Mouse (Mus musculus): ENCODE data around the gene Psen2.
A peak's percentile ranks its signal among the peaks of the same experiment; 100 is the strongest.

Psen2 gene

DNA sequence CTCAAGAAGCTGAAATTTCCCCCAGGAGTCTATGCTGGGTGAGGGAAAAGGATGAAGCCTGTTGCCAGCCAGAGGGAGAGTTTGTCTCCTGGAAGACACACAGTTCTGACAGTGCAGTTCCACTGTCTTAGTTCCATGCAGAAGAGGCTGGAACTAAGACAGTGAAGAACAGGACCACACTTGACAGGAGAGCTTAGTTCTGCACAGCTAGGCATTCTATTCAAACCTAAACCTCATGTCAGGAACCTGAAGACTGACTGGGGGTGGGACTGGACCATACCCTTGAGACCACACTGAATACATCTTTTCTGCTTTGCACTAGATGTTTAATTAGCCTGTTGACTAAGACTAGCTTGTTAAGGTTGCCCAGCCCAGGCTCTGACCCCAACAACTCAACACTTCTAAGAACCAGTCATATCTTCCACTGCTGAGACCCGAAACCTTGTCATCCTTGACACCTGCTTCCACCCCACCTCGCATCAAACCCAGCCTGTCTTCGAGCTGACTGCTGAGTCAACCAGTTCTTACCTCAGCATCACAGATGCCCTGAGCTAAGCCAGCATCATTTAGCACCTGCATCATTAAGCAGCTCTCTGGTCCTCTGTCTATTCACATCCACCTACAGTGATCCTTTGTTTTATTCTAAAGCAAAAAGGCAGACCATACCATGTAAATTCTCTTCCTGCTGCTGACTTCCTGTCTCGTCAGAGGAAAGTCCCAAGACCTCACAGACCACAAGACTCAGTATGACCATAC lies 64.1 kb downstream of the Psen2 start, which contains the start of gene Coq8a:
TSS of gene Coq8a (minus strand) at position 644 of the 756 bp plus-strand sequence.
- DNase-seq (ENCODE audit: extremely low spot score) = no peak

DNA sequence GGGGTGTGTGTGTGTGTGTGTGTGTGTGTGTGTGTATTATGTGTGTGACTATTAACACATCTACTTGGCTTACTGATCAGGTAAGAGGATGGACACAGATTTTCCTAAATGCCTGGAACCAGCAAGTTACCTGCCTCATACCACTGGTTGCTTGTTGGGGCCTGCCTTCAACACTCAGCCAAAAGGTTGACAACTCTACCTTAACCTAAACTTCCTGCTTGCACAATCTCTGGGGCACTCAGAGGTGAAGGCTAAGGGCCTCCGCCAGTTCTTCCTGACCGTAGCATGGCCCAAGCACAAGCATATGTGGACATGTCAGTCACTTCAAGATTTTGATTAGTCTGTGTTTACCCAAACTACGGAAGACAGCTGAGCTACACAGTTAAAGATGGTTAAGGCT lies 65.3 kb downstream of the Psen2 start:
- DNase-seq (ENCODE audit: extremely low spot score) = no peak

DNA sequence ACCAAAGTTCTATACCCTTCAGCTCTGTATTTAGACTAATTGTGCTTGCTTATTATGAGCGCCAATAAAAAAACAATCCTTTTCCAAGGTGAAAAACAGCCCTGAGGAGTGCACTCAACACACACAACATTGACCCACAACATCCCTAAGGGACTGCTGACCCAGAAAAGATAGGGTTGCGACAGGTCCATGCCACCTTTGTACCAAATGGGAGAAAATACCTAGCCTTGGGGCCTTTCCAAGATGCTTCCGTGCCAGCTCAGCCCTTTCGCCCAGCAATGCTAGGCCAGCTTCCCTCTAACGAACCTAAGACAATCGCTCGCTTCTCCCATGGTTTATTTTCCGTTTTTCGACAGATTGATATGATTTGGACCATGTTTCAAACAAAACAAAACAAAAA lies 66.7 kb downstream of the Psen2 start:
- DNase-seq (ENCODE audit: extremely low spot score) = no peak

DNA sequence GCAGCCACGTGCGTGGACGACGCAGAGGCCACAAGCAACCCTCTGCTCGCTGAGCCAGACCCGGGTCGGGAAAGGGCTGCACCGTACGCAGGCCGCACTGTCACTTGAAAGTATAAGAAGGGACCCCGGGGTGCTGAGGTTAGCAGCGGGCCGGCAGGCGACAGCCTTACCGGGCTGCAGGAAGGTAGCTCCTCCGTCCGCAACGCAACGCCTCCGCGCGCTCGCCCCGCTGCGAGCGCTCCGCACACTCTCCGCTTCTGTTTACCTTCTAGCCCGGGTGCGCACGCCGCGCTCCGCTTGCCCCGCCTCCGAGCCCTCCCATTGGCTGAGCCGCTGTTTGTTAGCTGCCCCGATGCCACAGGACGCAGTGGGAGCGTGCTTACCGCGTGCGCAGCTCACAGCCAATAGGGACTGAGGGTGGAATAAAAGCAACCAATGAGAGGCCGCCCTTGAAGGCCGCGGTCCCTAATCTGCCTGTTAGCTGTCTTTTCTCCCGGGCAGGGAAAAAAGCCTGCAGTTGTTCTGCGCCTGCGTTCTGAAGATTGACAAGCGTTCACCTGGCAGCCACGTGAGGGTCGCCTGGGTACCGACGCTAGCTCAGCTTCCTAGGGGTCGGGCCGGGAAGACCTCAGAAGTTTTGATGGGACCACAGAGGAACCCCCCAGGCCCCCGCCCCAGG lies 67.4 kb downstream of the Psen2 start:
- peak; percentile 93 for DNase-seq (ENCODE audit: extremely low spot score)

DNA sequence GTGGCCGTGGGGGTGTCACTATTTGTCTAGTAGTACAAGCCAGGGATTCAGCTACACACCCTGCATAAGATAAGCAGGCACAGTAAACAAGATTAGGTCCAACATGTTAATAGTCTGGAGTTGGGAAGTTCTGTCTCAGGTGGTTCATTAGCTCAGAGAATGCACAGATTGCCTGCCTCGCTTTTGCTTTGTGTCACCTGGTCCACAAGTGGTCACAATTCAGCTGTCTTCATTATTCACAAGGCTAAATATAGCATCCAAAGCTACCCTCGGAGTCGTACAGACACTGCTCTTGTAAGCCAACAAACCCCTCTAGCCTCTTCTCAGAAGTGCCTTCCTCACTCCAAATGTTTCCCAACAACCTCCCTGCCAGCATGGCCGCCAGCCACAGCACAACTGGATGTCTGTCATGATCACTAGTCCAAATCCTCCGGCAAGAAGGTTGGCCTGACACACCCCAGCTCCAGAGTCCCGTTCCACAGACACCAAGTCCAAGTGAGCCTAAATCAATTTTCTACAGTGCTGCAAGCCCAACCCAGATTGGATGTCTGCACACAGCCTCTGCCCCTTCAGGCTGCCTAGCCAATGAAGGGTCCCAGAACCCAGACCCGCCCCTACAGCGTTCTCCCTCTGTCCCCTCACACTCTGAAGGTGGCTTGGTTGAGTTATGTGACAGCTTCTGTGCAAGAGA lies 68.3 kb downstream of the Psen2 start:
- peak; percentile 29 for DNase-seq (ENCODE audit: extremely low spot score)

DNA sequence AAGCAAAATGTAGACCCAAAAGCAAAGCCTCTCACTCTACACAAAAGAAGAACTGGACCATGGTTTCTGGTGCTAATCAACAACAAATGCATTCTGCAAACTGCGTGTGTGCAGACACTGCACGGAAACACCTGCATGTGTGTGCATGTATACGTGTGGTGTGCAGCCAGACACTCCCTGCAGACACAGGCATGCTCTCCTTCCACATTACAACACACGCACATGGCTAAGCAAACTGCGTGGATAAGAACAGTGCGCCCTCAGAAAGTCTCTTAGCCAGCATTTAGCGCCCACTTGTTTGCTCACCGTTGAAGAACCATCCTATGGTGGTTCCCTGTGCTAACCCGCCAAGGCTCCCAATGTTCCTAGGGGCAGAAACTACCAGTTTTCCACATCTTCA lies 69.2 kb downstream of the Psen2 start:
- DNase-seq (ENCODE audit: extremely low spot score) = no peak

DNA sequence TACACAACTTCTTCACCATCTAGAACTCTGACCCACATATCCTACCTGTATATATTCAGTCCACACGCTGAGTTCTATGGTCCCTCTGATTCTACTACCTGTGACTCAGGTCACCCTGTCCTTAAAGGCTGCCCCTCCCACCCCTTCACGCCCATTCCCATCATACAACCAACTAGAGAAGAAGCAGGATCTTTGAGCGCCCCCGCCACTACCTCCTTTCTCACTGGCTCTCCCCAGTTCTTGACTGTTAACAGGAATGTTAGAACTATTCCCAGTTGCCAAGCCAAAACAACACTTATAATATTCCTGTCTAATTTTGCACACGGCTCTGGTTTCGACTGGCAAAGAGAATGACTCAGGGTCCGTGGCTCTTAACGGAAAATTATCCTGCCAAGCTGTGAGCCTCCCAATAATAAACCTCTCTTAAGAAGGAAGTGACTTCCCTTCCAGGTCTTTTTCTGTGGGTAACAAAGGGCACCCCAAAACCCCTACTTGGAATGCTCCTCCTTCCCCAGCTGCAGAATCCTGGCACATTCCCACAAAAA lies 69.8 kb downstream of the Psen2 start:
- no peak for DNase-seq (ENCODE audit: extremely low spot score)

DNA sequence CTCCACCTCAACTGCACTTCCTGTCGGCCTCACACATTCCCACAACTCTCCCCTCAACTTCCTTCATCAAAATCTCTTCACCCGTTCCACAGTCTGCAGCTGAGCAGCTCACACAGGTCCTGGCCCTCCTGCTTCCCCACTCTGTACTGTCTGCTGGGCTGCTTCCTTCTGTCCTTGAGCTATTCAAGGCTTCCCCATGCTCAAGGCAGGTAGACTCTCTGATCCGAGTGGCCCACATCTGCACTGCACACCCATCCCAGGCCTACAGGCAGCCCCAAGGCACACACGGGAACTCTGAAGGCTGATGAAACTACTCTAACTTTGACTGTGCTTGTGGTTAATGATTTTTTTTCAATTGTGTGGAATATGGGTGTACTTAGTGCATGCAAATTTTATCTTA lies 70.4 kb downstream of the Psen2 start:
- DNase-seq (ENCODE audit: extremely low spot score) = no peak

DNA sequence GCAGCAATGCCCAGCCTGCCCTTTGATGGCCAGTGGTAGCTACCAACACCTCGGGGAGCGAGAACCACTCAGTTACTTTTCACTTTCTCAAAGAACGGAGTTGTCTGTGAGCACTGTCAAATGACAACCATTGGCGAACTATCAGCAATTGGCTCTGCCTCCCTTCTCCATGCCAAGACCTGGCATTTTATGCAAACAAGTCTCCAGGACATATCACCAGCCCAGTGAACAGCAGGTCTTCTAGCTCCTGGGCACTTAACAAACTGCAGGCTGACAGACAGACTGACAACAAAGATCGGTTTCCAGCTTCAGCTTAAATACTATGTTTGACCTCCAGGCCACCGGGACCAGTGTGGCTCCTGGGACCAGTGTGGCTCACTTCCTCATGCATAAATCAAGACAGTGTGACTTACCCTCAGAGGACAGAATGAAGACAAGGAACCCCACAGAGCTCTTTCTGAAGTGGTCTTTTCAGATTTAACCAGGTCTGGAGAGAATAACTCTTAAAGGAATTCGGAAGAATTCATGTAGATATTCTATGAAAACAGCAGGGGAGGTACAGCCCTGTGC lies 71.5 kb downstream of the Psen2 start:
- no peak for DNase-seq (ENCODE audit: extremely low spot score)

DNA sequence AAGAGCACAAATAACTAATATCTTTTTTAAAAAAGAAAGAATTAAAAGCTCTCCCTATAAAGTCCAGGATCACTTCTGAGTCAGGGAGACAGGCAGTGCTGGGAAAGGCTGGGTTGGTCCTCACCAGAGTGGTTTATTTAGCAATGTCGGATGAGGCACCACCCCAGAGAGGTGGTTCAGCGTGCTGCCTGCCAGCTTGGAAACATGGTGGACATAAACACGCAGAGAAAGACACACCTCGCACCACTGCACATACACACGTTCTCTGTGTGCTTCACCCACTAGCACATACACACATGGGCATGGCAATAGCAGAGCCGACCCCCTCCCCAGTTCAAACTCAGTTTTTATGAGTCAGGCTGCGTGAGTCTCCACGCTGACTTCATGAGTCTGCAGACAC lies 72.1 kb downstream of the Psen2 start:
- DNase-seq (ENCODE audit: extremely low spot score) = no peak

DNA sequence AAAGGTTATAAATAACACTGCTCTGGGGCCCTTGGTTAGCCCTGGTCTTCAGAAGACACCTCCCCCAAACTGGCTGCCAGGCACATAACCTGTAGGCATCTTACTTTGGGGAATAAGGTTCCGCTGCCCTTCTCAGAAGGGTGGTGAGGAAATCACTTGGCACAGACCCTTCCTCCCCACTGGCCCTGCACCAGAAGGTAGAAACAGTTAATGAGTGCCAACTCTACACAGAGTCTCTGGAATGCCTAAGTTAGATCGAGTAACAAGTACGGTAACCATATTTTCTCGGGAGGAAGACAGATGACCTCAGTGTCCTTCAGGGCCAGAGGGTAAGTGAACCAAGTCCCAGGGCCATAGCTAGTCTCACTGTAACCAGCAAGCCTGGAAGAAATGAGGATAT lies 74.3 kb downstream of the Psen2 start:
- no peak for DNase-seq (ENCODE audit: extremely low spot score)

DNA sequence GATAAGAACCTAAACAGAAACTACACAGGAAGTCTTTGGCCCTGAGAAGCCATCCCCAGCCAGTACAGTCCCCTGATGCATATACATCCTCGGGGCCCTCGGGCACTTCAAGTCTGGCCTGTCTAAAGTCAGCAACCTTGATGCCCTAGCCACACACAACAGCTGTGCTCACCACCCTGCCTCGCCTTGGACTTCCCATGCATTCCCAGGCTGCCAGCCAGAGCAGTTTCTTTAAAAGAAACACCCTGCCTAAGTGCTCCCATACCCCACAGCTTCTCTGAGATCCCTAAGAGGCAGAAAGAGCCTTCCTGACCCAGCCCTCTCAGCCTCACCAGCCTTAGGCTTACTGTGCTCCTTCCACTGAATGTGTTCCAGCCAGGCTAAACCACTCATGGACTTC lies 76.9 kb downstream of the Psen2 start:
- no peak for DNase-seq (ENCODE audit: extremely low spot score)

DNA sequence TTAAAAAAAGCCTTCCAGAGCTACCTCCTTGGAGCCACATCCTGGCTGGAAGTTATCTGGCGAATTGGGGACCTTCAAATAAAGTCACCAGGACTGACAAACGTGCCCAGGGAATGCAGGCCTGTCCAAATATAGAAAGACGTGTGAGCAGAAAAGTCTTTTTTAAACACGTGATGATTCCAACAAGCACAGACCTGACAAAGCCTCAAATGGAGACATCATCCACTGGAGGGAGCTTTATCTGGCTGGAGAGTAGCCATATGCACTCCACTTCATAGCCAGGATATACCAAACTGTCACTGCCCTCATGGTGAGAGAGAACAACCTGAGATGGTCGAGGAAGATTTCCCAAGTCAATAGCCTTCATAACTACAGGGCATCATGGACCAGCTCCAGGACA lies 77.4 kb downstream of the Psen2 start:
- no peak for DNase-seq (ENCODE audit: extremely low spot score)

DNA sequence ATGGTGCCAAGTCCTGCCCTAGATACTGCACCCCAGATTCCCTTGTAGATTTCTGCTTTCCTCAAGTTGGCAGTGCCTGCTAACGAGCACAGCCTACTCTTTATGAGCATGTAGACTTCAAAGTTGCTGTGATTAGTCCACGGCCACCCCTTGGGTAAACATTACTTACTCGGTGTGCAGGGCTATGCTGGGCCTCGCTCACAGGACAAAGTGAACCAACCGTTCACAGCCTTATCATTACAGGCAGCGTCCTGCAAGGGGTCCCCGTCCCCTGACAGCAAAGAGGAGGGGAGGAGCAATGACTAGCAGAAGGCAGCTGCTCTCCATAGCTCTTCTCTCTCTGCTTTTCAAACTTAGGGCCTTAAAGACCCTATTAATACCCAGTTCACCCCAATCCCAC lies 78.5 kb downstream of the Psen2 start:
- no peak for DNase-seq (ENCODE audit: extremely low spot score)

DNA sequence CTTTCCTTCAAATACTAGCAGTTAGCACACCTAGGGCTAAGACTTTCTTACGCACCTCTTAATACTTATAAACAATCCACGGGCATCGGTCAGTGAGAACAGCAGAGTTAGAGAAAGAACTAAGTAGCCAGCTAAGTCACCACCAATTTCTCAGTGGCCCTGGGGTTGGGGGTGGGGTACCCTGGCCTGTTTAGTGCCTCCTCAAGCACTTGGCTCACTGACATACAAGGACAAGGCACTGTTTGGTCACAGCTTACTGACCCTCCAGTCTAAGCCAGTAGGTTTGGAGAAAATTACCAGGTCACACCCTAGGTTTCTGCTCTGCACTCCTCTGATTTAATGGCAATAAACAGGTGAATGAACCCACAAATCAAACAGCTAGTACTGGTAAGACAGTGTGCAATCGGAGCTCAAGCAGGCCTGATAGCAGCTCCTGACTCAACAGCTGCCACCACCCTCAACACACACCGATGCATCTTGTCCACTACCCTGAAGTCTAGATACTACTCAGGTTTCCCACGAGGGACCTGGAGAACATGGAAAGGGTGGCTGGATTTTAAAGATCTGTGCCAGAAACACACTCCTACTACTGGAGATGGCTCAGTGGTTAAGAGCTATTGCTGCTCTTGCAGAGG lies 79.6 kb downstream of the Psen2 start:
- no peak for DNase-seq (ENCODE audit: extremely low spot score)

DNA sequence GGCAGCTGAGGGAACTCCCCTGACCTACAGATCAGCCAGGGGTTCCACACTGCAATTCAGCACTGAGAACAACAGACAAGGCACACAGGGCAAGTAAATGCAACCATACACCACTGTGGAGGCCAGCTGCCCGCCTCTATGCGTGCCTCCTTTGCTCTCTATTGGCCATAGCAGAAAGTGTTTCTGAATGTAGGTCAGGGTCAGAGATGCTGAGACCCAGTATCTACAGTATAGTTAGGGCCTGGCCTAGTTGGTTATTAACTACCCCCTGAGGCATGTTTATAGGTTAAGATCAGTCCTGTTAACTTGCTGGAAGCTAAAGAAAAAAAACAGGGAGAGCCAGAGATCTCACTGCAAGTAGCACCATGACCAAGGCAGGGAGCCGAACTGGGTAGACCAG lies 80.5 kb downstream of the Psen2 start:
- DNase-seq (ENCODE audit: extremely low spot score) = no peak

DNA sequence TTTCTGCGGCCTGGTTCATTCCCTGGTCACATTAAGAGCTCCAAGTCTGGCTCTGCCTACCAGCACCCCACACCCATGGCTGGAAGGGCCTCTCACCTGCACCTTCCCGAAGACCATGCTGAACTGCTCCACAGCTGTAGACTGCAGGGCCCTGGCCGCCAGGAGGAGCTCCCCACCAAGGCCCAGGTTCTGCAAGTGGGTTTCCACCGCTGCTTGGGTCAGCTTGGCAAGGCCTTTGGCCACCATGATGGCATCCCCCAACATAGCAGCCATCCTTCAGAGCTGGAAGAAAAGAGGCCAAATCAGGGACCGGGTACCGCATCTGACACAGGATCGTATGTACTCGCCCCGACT lies 81.3 kb downstream of the Psen2 start:
- no peak for DNase-seq (ENCODE audit: extremely low spot score)

DNA sequence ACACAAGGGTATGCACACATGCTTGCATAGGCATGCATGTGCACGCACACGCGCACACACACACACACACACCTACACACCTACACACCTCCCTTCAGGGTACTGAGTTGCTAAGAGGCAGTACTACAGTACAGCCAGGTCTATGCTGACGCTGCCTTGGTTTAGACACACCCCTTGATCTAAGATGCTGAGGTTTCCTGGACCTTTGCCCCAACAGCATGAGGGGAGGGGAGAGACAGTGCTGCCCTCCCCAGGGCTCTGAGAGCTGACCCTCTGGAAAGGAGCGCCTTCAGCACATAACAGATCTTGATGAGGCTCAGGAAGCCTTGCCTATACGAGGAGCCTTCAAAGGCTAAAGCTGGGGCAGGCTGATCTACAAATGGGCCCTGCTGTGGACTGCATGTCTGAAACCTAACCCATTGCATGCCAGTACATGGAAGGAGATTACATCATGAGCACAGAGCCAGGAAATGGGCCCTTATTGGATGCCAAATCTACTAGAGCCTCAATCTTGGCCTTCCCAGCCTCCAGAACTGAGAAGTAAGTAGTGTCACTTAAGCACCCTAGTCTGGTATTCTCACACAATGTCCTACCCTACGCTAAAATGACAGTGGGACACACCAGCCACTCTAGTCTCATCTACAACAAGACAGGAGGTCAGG lies 81.8 kb downstream of the Psen2 start:
- DNase-seq (ENCODE audit: extremely low spot score) = no peak

DNA sequence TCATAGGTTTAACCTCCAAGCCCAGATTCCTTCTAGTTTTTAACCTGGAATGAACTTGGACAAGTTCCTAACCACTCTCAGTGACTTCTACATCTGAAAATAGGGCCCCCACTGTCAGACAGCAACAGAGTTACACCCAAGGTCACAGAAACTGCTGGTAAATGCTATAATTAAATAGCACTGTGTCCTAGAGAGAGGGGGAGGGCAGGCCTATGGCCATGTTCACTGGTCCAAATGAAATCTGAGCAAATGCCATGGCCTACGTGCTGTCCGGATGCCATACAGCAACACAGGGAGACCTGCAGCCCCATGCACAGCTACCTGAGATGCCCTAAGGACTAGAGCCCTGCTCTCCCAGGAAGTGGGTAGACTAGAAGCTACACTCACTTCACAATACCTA lies 83.4 kb downstream of the Psen2 start:
- DNase-seq (ENCODE audit: extremely low spot score) = no peak

DNA sequence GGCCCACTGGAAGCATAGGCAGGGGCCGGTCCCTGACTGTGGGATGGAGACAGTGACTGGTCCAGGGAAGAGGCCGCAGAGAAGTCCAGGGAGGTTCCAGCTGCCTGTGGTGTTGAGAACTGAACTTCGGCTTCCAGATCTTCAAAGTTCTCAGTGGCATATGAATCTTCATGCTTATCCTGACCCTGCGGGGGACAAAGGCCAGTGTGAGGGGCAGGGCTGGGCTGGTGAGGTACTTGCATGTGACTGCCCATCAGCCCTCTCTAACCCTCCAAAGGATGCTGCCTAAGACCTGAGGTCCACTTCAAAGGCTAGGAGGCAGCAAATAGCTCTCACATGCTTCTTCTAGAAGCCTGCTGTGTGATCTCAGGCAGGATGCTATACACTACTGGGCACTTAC lies 84.1 kb downstream of the Psen2 start:
- DNase-seq (ENCODE audit: extremely low spot score) = no peak

DNA sequence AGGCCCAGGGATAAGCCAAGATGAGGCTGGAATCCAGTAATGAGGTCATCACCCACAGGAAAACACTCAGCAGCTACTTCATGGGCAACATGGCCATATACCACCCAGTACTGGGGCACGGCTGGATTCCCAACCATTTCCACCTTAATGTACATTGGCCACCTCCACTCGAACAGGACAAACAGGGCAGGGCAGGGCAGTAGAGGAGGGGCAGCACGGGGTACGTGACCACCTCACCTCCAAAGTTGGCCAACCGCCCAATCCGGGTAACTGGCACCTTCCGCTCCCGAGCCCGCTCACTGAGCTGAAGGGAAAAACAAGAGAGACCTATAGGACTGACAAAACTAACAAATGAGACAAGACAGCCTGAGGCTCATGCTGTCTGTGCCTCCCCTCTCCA lies 84.9 kb downstream of the Psen2 start:
- DNase-seq (ENCODE audit: extremely low spot score) = no peak

Measured in embryo, embryonic 9.5 days (tissue).